Mouse (Mus musculus): Measurements from ENCODE around the gene Cacna2d3. TPM values are rescaled to one million over a fixed set of nuclear protein-coding genes. Genes with fewer than 3 reads are reported as not detected.

Cacna2d3 gene
- polyA plus RNA-seq, 1 experiment: 4.6 TPM

DNA sequence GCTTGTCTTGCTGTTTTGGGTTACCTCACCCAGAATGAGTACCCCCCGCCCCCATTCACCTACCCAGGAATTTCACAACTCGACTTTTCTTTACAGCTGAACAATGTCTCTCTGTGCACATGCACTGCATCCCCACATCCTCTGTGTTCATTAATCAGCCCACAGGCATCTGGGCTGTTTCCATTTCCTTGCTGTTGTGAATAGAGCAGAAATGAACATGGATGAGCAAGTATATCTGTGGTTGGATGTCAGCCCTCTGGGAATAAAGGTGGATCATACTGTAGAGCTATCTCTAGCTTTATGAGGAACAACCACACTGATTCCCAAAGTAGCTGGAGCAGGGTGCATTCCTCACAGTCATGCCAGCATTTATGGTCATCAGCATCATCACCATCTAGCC lies 139.7 kb downstream of the Cacna2d3 start:
- H3K4me3 ChIP-seq (ENCODE audit: control insufficient read depth, low read depth, low read length): no peak overlapping the region
- no peaks in the 10 kb centered on the region for H3K27me3 ChIP-seq (ENCODE audit: control insufficient read depth, insufficient read depth, low read length)
- no peaks in the 10 kb centered on the region for H3K4me1 ChIP-seq (ENCODE audit: control insufficient read depth, insufficient read depth, low read length)
- no peak for TF ChIP-seq POLR2A (IDR thresholded peaks at IDR 0.05; ENCODE audit: control insufficient read depth, low read depth, low read length)
- no peaks in the 10 kb centered on the region for H3K36me3 ChIP-seq (ENCODE audit: control insufficient read depth, insufficient read depth, low read length)
- no peak overlapping the region for H3K27ac ChIP-seq (ENCODE audit: control insufficient read depth, insufficient read depth, low read depth, low read length)

DNA sequence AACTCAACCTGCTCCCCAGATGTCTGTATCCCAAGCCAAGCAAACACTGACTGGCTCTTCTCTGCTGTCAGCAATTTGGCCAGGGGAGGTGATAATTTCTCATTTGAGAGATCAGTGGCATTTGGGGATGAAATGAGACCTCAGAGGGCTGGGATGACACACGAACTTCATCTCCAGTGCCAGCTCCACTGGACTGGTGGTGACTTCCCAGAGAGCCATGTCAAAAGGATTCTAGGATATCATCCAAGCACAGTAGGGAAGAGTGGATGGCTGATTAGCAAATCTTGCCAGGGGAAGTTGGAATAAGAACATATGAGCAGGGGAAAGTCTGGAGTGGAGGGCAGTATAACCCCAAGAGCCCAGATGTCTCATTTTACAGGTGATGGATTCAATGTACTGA lies 143.9 kb downstream of the Cacna2d3 start:
- H3K27me3 ChIP-seq (ENCODE audit: control insufficient read depth, insufficient read depth, low read length): no peaks in the 10 kb centered on the region
- H3K36me3 ChIP-seq (ENCODE audit: control insufficient read depth, insufficient read depth, low read length): no peaks in the 10 kb centered on the region
- no peak overlapping the region for H3K4me3 ChIP-seq (ENCODE audit: control insufficient read depth, low read depth, low read length)
- H3K27ac ChIP-seq (ENCODE audit: control insufficient read depth, insufficient read depth, low read depth, low read length): no peak overlapping the region
- no peaks in the 10 kb centered on the region for H3K4me1 ChIP-seq (ENCODE audit: control insufficient read depth, insufficient read depth, low read length)
- no peak for TF ChIP-seq CTCF (IDR thresholded peaks at IDR 0.05; ENCODE audit: control insufficient read depth, insufficient read depth, insufficient replicate concordance, low read depth, low read length)
- no peak for TF ChIP-seq POLR2A (IDR thresholded peaks at IDR 0.05; ENCODE audit: control insufficient read depth, low read depth, low read length)

DNA sequence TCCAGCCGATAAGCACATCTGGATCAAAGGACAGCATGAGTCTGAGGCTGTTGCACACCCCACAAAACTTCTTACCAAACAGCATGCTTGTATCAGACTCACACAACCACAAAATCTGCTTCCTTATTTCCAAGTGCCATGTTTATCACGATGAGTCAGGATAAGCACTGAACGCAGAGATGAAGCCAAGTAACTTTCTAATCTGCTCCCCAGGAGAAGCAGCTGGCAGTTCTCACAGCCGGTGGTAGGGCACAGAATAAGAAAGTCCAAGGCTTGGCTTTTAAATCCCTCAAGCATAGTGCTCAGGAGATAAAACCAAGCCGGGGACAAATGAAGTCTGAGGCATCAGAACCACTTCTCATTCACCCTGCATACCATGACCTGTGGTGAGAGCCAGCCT lies 146.1 kb downstream of the Cacna2d3 start:
- H3K4me1 ChIP-seq (ENCODE audit: control insufficient read depth, insufficient read depth, low read length): no peaks in the 10 kb centered on the region
- H3K36me3 ChIP-seq (ENCODE audit: control insufficient read depth, insufficient read depth, low read length): no peaks in the 10 kb centered on the region
- H3K27me3 ChIP-seq (ENCODE audit: control insufficient read depth, insufficient read depth, low read length): no peaks in the 10 kb centered on the region
- no peak for TF ChIP-seq POLR2A (IDR thresholded peaks at IDR 0.05; ENCODE audit: control insufficient read depth, low read depth, low read length)
- TF ChIP-seq CTCF (IDR thresholded peaks at IDR 0.05; ENCODE audit: control insufficient read depth, insufficient read depth, insufficient replicate concordance, low read depth, low read length): no peak
- H3K27ac ChIP-seq (ENCODE audit: control insufficient read depth, insufficient read depth, low read depth, low read length): no peak overlapping the region
- no peak overlapping the region for H3K4me3 ChIP-seq (ENCODE audit: control insufficient read depth, low read depth, low read length)

DNA sequence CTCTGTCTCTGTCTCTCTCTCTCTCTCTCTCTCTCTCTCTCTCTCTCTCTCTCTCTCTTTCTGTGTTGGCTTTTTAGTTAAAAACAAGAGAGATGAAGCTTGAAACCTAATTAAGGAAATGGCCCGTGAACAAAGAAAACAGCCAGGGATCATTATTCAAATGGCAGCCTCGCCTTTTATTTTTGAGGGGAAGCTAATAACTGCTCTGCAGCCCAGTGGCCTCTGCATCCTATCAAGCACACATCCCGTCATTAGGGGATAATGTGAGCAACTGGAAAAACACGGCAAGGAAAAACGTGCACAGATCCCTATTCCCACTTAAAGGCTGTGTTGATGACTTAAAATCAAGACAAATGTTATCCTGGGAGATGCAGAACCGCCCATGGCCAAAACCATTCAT lies 159.0 kb downstream of the Cacna2d3 start:
- Histone ChIP-seq H3K4me1 (ENCODE audit: control insufficient read depth, insufficient read depth, low read length) (no peaks in the 10 kb centered on the region), H3K27ac (ENCODE audit: control insufficient read depth, insufficient read depth, low read depth, low read length) (no peak overlapping the region), H3K27me3 (ENCODE audit: control insufficient read depth, insufficient read depth, low read length) (no peaks in the 10 kb centered on the region), H3K36me3 (ENCODE audit: control insufficient read depth, insufficient read depth, low read length) (no peaks in the 10 kb centered on the region), H3K4me3 (ENCODE audit: control insufficient read depth, low read depth, low read length) (no peak overlapping the region)
- no peak for TF ChIP-seq CTCF (IDR thresholded peaks at IDR 0.05; ENCODE audit: control insufficient read depth, insufficient read depth, insufficient replicate concordance, low read depth, low read length)
- TF ChIP-seq POLR2A (IDR thresholded peaks at IDR 0.05; ENCODE audit: control insufficient read depth, low read depth, low read length): no peak

DNA sequence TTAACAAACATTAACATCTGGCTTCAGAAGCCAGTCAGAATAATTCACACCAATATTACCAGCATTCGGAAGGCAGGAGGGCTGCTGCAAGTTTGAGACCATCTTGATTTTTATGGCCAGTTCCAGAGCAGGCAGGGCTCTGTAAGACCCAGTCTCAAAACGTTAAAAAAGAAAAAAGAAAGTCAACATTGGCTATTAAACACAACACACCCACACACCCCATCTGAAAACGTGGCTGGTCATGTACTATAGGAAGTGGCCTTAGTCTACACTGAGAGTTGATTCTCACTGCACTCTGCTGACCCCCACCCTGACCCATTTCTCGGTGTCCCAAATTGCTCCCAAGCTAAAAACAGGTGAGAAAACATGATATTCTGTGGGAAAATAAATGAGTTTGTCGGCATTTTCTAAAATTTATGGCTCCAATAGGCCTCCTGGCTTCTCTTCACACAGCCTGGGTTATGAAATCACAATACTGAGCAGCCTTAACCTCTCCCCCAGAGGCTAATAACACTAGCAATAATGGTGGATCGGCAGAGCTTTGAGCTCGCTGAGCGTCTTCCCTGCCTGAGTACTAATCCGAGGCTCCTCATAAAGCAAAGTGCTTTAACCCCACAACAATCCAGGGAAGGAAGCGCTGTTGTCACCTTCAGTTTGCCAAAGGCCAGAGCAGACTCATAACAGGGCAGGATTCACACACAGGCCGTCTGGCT lies 160.4 kb downstream of the Cacna2d3 start:
- no peaks in the 10 kb centered on the region for H3K27me3 ChIP-seq (ENCODE audit: control insufficient read depth, insufficient read depth, low read length)
- no peak for TF ChIP-seq POLR2A (IDR thresholded peaks at IDR 0.05; ENCODE audit: control insufficient read depth, low read depth, low read length)
- no peak for TF ChIP-seq CTCF (IDR thresholded peaks at IDR 0.05; ENCODE audit: control insufficient read depth, insufficient read depth, insufficient replicate concordance, low read depth, low read length)
- no peak overlapping the region for H3K4me3 ChIP-seq (ENCODE audit: control insufficient read depth, low read depth, low read length)
- no peak overlapping the region for H3K27ac ChIP-seq (ENCODE audit: control insufficient read depth, insufficient read depth, low read depth, low read length)
- H3K36me3 ChIP-seq (ENCODE audit: control insufficient read depth, insufficient read depth, low read length): no peaks in the 10 kb centered on the region
- H3K4me1 ChIP-seq (ENCODE audit: control insufficient read depth, insufficient read depth, low read length): no peaks in the 10 kb centered on the region

DNA sequence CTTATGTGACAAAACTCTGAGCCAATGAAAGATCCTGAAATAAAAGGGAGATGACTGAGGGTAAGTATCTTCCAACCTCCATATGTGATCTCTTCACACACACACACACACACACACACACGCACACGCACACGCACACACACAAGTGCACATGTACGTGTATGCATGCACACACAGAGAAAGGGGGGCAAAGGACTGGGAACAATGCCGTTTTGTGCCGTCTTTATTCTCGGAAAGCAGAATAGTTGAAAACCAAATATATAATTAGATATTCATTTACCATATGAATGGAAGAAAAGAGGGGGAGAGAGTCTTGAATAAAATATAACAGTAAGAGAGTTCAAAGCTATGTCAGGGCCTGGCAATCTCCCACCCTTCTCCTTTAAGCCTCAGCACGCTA lies 163.2 kb downstream of the Cacna2d3 start:
- TF ChIP-seq CTCF (IDR thresholded peaks at IDR 0.05; ENCODE audit: control insufficient read depth, insufficient read depth, insufficient replicate concordance, low read depth, low read length): no peak
- TF ChIP-seq POLR2A (IDR thresholded peaks at IDR 0.05; ENCODE audit: control insufficient read depth, low read depth, low read length): no peak
- no peak overlapping the region for H3K4me3 ChIP-seq (ENCODE audit: control insufficient read depth, low read depth, low read length)
- H3K27me3 ChIP-seq (ENCODE audit: control insufficient read depth, insufficient read depth, low read length): no peaks in the 10 kb centered on the region
- H3K36me3 ChIP-seq (ENCODE audit: control insufficient read depth, insufficient read depth, low read length): no peaks in the 10 kb centered on the region
- no peaks in the 10 kb centered on the region for H3K4me1 ChIP-seq (ENCODE audit: control insufficient read depth, insufficient read depth, low read length)
- H3K27ac ChIP-seq (ENCODE audit: control insufficient read depth, insufficient read depth, low read depth, low read length): no peak overlapping the region

DNA sequence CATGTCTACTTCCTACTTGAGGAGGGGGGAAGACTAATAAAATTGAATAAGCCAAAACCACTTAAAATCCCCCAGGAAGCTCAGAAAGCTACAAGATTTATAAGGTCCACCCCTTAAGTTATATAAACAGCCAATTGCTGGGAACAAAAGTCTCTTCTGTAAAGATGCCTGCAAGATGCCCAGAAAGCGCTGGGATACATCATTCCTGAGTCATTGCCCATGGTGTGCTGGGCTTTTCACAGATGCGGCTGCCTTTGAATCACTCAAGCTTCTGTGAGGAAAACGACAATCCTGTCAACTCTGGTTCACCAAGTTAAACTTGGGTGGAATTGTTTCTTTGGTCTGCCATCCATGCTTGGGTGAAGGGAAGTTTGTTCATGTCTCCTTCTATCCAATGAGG lies 165.5 kb downstream of the Cacna2d3 start:
- H3K4me3 ChIP-seq (ENCODE audit: control insufficient read depth, low read depth, low read length): no peak overlapping the region; the same call in 1 of the 2 replicates
- H3K4me1 ChIP-seq (ENCODE audit: control insufficient read depth, insufficient read depth, low read length): no peaks in the 10 kb centered on the region
- no peaks in the 10 kb centered on the region for H3K36me3 ChIP-seq (ENCODE audit: control insufficient read depth, insufficient read depth, low read length)
- no peak for TF ChIP-seq CTCF (IDR thresholded peaks at IDR 0.05; ENCODE audit: control insufficient read depth, insufficient read depth, insufficient replicate concordance, low read depth, low read length)
- TF ChIP-seq POLR2A (IDR thresholded peaks at IDR 0.05; ENCODE audit: control insufficient read depth, low read depth, low read length): no peak
- H3K27me3 ChIP-seq (ENCODE audit: control insufficient read depth, insufficient read depth, low read length): no peaks in the 10 kb centered on the region
- no peak overlapping the region for H3K27ac ChIP-seq (ENCODE audit: control insufficient read depth, insufficient read depth, low read depth, low read length)

DNA sequence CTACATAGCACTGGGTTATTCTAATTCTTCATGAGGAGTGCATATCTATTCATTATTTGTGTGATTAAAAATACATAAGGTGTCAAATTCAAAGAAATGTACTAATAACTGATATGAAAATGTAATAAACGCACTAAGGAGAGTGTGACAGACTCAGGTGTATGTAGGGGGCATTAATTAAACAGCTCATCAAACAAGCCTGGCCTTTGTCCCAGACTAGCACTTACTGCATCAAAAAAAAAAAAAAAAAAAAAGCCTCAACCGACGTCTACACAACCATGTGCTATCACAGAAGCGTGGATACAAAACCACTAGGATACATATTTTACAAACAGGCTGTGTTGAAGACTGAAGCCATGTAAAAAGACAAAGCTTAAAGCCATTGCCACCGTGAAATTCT lies 169.2 kb downstream of the Cacna2d3 start:
- TF ChIP-seq POLR2A (IDR thresholded peaks at IDR 0.05; ENCODE audit: control insufficient read depth, low read depth, low read length) (no peak), CTCF (IDR thresholded peaks at IDR 0.05; ENCODE audit: control insufficient read depth, insufficient read depth, insufficient replicate concordance, low read depth, low read length) (no peak)
- Histone ChIP-seq H3K4me3 (ENCODE audit: control insufficient read depth, low read depth, low read length) (no peak overlapping the region), H3K4me1 (ENCODE audit: control insufficient read depth, insufficient read depth, low read length) (no peaks in the 10 kb centered on the region), H3K36me3 (ENCODE audit: control insufficient read depth, insufficient read depth, low read length) (no peaks in the 10 kb centered on the region), H3K27me3 (ENCODE audit: control insufficient read depth, insufficient read depth, low read length) (no peaks in the 10 kb centered on the region), H3K27ac (ENCODE audit: control insufficient read depth, insufficient read depth, low read depth, low read length) (no peak overlapping the region)

All from testis, adult 2 months (tissue).